Mouse (Mus musculus): ENCODE results near the gene Lamc1. TPM values are rescaled to one million over a fixed set of nuclear protein-coding genes. Genes with fewer than 3 reads are reported as not detected.

The Lamc1 gene
- polyA plus RNA-seq, 1 experiment from 2014 or later = 26.9 TPM

- WGBS = 87% methylated on average over 6 of the region's 6 CpGs
- Histone ChIP-seq H3K27me3 (no peaks in the 10 kb centered on the region), H3K9me3 (no peaks in the 10 kb centered on the region), H3K27ac (replicated peaks) (no peak overlapping the region), H3K4me1 (peaks cover 26% of the 10 kb centered on the region), H3K4me2 (replicated peaks) (no peak overlapping the region), H3K9ac (replicated peaks) (no peak overlapping the region), H3K36me3 (no peaks in the 10 kb centered on the region), H3K4me3 (no peak overlapping the region)
- no peak for ATAC-seq (ENCODE audit: low FRiP score, low read depth)
Measured at GRCm38 (mm10) chr1:153329306-153329705, 3.3 kb downstream of the Lamc1 start.

GRCm38 (mm10) chr1:153327063-153327462 is 5.5 kb downstream of the Lamc1 start:
- peaks cover 22% of the 10 kb centered on the region for H3K4me1 ChIP-seq
- H3K9ac ChIP-seq (replicated peaks) = no peak overlapping the region
- no peaks in the 10 kb centered on the region for H3K36me3 ChIP-seq
- no peak for ATAC-seq (ENCODE audit: low FRiP score, low read depth)
- H3K27ac ChIP-seq (replicated peaks) = no peak overlapping the region
- H3K4me3 ChIP-seq = no peak overlapping the region
- no peak overlapping the region for H3K4me2 ChIP-seq (replicated peaks)
- WGBS = 83% methylated on average over 4 of the region's 4 CpGs
- H3K9me3 ChIP-seq = no peaks in the 10 kb centered on the region
- H3K27me3 ChIP-seq = no peaks in the 10 kb centered on the region

GRCm38 (mm10) chr1:153326226-153326625 is 6.4 kb downstream of the Lamc1 start:
- H3K4me2 ChIP-seq (replicated peaks) = no peak overlapping the region
- no peak for ATAC-seq (ENCODE audit: low FRiP score, low read depth)
- no peak overlapping the region for H3K9ac ChIP-seq (replicated peaks)
- H3K36me3 ChIP-seq = no peaks in the 10 kb centered on the region
- no peak overlapping the region for H3K4me3 ChIP-seq
- H3K27ac ChIP-seq (replicated peaks) = no peak overlapping the region
- no peaks in the 10 kb centered on the region for H3K9me3 ChIP-seq
- H3K4me1 ChIP-seq = peaks cover 14% of the 10 kb centered on the region
- H3K27me3 ChIP-seq = no peaks in the 10 kb centered on the region
- 83% methylated on average over 7 of the region's 7 CpGs for WGBS

GRCm38 (mm10) chr1:153321404-153321803 is 11.2 kb downstream of the Lamc1 start:
- H3K4me1 ChIP-seq = peaks cover 7% of the 10 kb centered on the region; the same call in 1 of the 2 replicates
- no peaks in the 10 kb centered on the region for H3K27me3 ChIP-seq
- H3K36me3 ChIP-seq = no peaks in the 10 kb centered on the region
- no peak overlapping the region for H3K4me2 ChIP-seq (replicated peaks)
- H3K27ac ChIP-seq (replicated peaks) = no peak overlapping the region
- no peak for ATAC-seq (ENCODE audit: low FRiP score, low read depth)
- no peak overlapping the region for H3K4me3 ChIP-seq
- H3K9ac ChIP-seq (replicated peaks) = no peak overlapping the region
- WGBS = 93% methylated on average over 12 of the region's 12 CpGs
- peaks cover 3% of the 10 kb centered on the region; the same call in 1 of the 2 replicates for H3K9me3 ChIP-seq

GRCm38 (mm10) chr1:153320554-153321147 is 11.9 kb downstream of the Lamc1 start:
- Histone ChIP-seq H3K9ac (replicated peaks) (no peak overlapping the region), H3K4me1 (peaks cover 7% of the 10 kb centered on the region; the same call in 1 of the 2 replicates), H3K9me3 (peaks cover 3% of the 10 kb centered on the region; the same call in 1 of the 2 replicates), H3K4me2 (replicated peaks) (no peak overlapping the region), H3K36me3 (no peaks in the 10 kb centered on the region), H3K27me3 (no peaks in the 10 kb centered on the region), H3K27ac (replicated peaks) (no peak overlapping the region), H3K4me3 (no peak overlapping the region)
- 44% methylated on average over 6 of the region's 6 CpGs for WGBS
- ATAC-seq (ENCODE audit: low FRiP score, low read depth) = no peak

- WGBS = 81% methylated on average over 4 of the region's 4 CpGs
- Histone ChIP-seq H3K9ac (replicated peaks) (no peak overlapping the region), H3K36me3 (no peaks in the 10 kb centered on the region), H3K27me3 (no peaks in the 10 kb centered on the region), H3K4me1 (peaks cover 7% of the 10 kb centered on the region; the same call in 1 of the 2 replicates), H3K4me2 (replicated peaks) (no peak overlapping the region), H3K9me3 (peaks cover 3% of the 10 kb centered on the region; the same call in 1 of the 2 replicates), H3K27ac (replicated peaks) (no peak overlapping the region), H3K4me3 (no peak overlapping the region)
- no peak for ATAC-seq (ENCODE audit: low FRiP score, low read depth)
Measured at GRCm38 (mm10) chr1:153320121-153320520, 12.5 kb downstream of the Lamc1 start.

- Histone ChIP-seq H3K27me3 (no peaks in the 10 kb centered on the region), H3K4me3 (no peak overlapping the region), H3K9me3 (peaks cover 3% of the 10 kb centered on the region; the same call in 1 of the 2 replicates), H3K9ac (replicated peaks) (no peak overlapping the region), H3K36me3 (no peaks in the 10 kb centered on the region), H3K4me2 (replicated peaks) (no peak overlapping the region), H3K4me1 (peaks cover 7% of the 10 kb centered on the region; the same call in 1 of the 2 replicates), H3K27ac (replicated peaks) (no peak overlapping the region)
- WGBS = 97% methylated on average over 1 of the region's 1 CpGs
- no peak for ATAC-seq (ENCODE audit: low FRiP score, low read depth)
Measured at GRCm38 (mm10) chr1:153318741-153319140, 13.8 kb downstream of the Lamc1 start.

GRCm38 (mm10) chr1:153318287-153318686 is 14.3 kb downstream of the Lamc1 start:
- no peak for ATAC-seq (ENCODE audit: low FRiP score, low read depth)
- H3K9ac ChIP-seq (replicated peaks) = no peak overlapping the region
- H3K9me3 ChIP-seq = peaks cover 3% of the 10 kb centered on the region; the same call in 1 of the 2 replicates
- WGBS = 94% methylated on average over 7 of the region's 7 CpGs
- no peaks in the 10 kb centered on the region for H3K27me3 ChIP-seq
- no peak overlapping the region for H3K27ac ChIP-seq (replicated peaks)
- no peaks in the 10 kb centered on the region for H3K36me3 ChIP-seq
- no peak overlapping the region for H3K4me2 ChIP-seq (replicated peaks)
- no peak overlapping the region for H3K4me3 ChIP-seq
- peaks cover 7% of the 10 kb centered on the region; the same call in 1 of the 2 replicates for H3K4me1 ChIP-seq

GRCm38 (mm10) chr1:153317486-153318260 is 14.9 kb downstream of the Lamc1 start:
- WGBS = 85% methylated on average over 16 of the region's 16 CpGs
- Histone ChIP-seq H3K9ac (replicated peaks) (no peak overlapping the region), H3K4me1 (peaks cover 7% of the 10 kb centered on the region; the same call in 1 of the 2 replicates), H3K27me3 (no peaks in the 10 kb centered on the region), H3K4me3 (no peak overlapping the region), H3K36me3 (no peaks in the 10 kb centered on the region), H3K27ac (replicated peaks) (no peak overlapping the region), H3K4me2 (replicated peaks) (no peak overlapping the region), H3K9me3 (peaks cover 3% of the 10 kb centered on the region; the same call in 1 of the 2 replicates)
- no peak for ATAC-seq (ENCODE audit: low FRiP score, low read depth)

GRCm38 (mm10) chr1:153316956-153317355 is 15.6 kb downstream of the Lamc1 start:
- peaks cover 3% of the 10 kb centered on the region; the same call in 1 of the 2 replicates for H3K9me3 ChIP-seq
- H3K4me2 ChIP-seq (replicated peaks) = no peak overlapping the region
- no peaks in the 10 kb centered on the region for H3K36me3 ChIP-seq
- peaks cover 7% of the 10 kb centered on the region; the same call in 1 of the 2 replicates for H3K4me1 ChIP-seq
- H3K4me3 ChIP-seq = no peak overlapping the region
- WGBS = 58% methylated on average over 8 of the region's 8 CpGs
- no peak for ATAC-seq (ENCODE audit: low FRiP score, low read depth)
- H3K27me3 ChIP-seq = no peaks in the 10 kb centered on the region
- no peak overlapping the region for H3K27ac ChIP-seq (replicated peaks)
- H3K9ac ChIP-seq (replicated peaks) = no peak overlapping the region

GRCm38 (mm10) chr1:153316286-153316685 is 16.3 kb downstream of the Lamc1 start:
- no peak overlapping the region for H3K9ac ChIP-seq (replicated peaks)
- ATAC-seq (ENCODE audit: low FRiP score, low read depth) = no peak
- no peak overlapping the region for H3K4me3 ChIP-seq
- peaks cover 3% of the 10 kb centered on the region; the same call in 1 of the 2 replicates for H3K9me3 ChIP-seq
- no peaks in the 10 kb centered on the region for H3K36me3 ChIP-seq
- H3K27me3 ChIP-seq = no peaks in the 10 kb centered on the region
- H3K27ac ChIP-seq (replicated peaks) = no peak overlapping the region
- no peak overlapping the region for H3K4me2 ChIP-seq (replicated peaks)
- H3K4me1 ChIP-seq = peaks cover 7% of the 10 kb centered on the region; the same call in 1 of the 2 replicates

GRCm38 (mm10) chr1:153315121-153315520 is 17.5 kb downstream of the Lamc1 start:
- no peak for ATAC-seq (ENCODE audit: low FRiP score, low read depth)
- Histone ChIP-seq H3K27me3 (no peaks in the 10 kb centered on the region), H3K9me3 (peaks cover 3% of the 10 kb centered on the region; the same call in 1 of the 2 replicates), H3K27ac (replicated peaks) (no peak overlapping the region), H3K4me3 (no peak overlapping the region), H3K4me1 (0 out of 2 replicates have a peak, but pooled peaks cover 2% of the 10 kb centered on the region), H3K9ac (replicated peaks) (no peak overlapping the region), H3K36me3 (no peaks in the 10 kb centered on the region), H3K4me2 (replicated peaks) (no peak overlapping the region)
- 95% methylated on average over 6 of the region's 6 CpGs for WGBS

Data from midbrain, embryonic 12.5 days (tissue).